Mouse (Mus musculus) 3T3-L1 (cell line): ENCODE measurements at regions not wholly inside any gene's neighbourhood (a gene's known extent, or its start where the extent isn't known, plus 50 kb on each side); places are given as distances from the start of the nearest gene placed in this dataset.

Source experiments
- DNase-seq: peaks from one replicate; pipeline ENCODE4 v3.0.0-alpha.2; 2015; ENCODE audit warnings: low read depth, low spot score

DNA sequence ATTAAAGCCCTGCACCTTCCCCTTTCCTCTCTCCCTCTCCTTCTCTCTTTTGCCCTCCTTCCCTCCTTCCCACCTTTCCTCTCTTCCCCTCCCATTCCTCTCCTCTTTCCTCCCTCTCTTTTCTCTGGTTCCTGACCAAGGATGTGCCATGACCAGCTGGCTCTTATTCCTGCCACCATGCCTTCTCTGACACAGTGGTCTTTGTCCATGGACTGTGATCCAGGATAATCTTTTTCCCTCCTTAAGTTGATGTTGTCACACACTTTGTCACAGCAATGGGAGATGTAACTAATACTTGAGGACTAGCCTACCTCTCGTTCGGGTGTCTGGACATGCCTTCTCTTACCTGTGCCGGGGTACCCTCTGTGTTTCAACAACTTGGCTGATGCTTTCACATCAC is 86.4 kb downstream of the Anapc4 start:
- DNase-seq, result no peak

DNA sequence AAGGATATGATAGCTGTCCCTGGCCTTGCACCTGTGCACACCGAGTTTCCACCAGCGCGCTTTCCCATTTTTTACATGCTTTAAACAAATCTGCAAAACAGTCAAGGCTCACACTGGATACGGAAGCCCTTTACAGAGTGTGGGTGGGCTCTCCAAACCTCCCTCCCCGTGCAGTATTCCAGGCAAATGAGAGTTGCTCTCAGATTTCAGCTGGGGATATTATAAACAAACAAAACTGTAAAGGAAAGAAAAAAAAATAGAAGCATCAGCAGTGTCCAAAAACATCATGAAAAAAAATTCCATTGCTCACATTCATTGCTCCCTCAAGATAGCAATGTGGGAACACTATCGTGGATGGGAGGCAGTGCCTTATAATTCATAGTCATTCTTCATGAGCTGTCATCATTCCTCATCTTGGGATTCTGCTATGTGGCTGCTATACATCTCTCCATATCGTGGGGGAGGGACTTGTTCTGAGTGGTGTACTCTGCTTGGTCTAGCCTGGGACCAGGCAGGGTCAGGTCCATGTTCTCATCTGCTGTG is 87.0 kb downstream of the Anapc4 start:
- DNase-seq, result peak; percentile 44

DNA sequence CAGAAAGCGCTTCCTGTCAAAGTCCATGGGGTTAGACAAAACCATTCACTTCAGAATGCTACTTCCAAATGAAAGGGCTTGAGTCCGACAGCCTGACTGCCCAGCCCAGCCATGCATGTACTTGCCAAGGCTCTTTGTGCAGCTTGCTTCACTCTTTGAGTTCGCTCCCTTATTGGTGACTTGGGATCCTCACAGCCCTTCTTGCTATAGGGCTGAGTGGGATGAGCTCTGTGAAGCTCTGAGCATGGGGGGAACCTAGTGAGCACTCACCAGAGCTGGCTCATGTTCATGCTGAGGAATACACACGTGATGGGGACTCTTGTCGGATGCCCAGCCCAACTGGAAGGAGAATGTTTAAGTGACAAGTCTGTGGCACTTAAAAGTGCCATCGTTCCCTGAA is 91.2 kb downstream of the Anapc4 start:
- DNase-seq, result no peak

DNA sequence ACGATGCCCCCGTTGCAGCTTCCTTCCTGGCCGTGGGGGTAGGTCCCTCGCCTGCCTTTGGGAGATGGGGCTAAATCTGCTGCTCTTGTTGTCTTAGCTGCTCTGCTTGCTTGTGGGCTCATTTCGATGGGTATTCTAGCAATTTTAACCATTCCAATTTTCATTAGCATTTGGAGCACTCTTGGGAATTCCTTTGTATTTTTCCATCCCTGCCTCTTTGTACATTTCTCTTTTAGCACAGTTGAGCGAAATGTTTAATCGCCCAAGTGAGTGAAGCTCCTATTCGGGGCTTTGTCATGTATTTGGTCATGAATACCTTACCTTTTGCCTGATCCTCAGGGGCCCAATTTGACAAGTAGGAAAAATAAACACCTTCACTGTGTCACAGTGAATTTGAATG is 95.9 kb downstream of the Anapc4 start:
- no peak for DNase-seq

DNA sequence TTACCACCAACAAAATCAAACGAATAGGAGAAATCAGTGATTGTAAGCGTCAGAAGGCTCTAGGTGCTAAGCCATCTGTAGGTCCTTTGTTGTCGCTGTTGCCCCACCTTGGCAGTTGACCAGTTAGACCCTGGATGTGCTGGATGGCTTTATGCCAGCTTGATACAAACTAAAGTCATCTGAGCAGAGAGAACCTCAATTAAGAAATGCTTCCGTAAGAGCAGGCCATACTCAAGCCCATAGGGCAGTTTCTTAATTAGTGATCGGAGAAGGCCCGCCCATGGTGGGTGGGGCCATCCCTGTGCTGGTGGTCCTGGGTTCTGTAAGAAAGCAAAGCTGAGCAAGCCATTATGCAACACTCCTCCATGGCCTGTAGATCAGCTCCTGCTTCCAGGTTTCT is 99.5 kb downstream of the Anapc4 start:
- DNase-seq, result no peak

DNA sequence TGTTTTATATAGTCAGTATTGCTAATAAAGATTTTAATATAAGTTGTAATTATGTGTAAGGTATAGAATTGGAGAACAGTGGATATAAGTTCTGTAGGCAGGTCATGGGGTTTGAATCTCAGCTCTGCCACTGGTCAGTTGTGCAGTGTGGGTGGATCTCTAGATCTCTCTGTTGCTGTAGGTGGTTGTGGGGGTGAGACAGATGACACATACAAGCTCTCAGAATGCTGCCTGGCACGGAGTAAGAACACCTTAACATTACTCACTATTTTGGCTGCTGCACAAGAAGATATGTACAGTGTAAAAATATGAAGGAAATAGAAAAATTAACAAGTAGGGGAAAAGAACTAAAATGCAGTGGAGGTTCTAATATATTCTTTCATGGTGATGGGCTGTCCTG is 100.3 kb upstream of the Slc34a2 start:
- DNase-seq, result peak; percentile 75

DNA sequence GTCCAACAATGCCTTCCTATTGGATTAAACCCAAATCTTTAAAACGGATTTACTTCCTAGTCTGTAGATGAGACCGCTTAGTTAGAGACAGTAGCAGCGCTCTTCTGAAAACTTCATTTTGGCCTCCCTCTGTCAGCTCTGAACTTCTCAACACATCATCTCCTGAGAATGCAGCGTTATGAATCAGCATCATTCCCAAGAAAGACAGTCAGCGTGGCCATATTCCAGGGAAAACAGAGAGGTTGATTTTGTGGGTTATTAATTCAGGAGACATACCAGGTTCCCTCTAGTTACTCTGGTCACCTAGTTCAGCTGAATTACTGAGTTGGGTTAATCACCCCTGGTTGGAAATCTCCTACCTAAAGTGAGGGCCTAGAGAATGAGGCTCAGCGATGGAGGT is 97.9 kb upstream of the Slc34a2 start:
- DNase-seq, result peak; percentile 91

DNA sequence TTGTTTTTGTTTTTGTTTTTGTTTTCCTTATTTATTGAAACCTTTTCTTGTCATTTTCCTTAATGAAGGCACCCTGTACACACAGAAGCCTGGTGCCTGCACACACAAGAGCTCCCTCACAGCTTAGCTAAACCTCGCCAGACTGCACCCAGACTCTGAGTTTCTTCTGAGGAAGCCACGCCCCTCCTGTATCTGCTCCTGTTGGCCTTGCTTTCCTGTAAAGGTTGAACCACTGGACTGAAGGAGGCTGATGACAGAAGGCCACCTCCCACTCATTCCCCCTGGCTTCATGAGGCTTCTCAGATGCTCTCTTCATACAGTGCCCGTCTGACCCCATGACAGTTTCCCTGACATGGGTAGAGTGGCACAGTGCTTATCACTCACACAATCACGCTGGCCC is 97.2 kb upstream of the Slc34a2 start:
- DNase-seq, result peak; percentile 68

DNA sequence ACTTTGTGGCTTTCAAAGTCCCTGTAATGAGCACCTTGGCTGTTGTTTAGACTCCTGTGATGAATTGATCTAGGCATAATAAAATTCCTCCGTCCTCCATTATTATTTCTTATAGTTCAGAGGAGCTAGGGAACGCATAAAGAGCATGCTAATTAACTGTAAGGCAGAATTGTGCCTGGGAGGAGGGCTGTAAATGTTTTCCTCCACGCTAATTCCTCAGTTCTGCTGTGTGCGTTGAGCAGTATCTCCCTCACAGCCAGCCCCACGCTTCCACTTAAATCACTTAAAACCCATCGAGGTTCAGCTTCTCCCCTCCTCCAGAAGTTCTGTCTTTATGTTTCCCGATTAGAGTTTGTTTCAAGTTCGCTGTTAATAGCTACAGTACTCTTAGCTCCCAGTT is 84.0 kb upstream of the Slc34a2 start:
- DNase-seq, result no peak

DNA sequence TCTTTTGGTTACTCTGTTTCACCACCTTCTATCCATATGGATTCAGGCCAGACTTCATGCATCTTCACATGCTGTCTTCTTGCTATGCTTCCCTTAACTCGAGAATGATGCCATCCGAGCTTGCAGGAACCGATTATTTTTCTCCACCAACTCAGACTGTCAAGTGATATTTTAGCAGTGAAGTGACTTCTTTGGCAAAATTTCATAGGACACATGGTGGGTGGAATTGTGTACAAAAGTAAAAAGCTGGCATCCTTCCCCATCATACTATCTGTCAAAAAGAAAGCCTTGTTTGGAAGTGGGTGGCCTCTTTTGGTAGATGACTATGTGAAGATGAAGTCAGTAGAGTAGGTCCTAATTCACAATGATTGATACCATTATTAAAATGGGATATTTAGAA is 83.2 kb upstream of the Slc34a2 start:
- DNase-seq, result no peak

DNA sequence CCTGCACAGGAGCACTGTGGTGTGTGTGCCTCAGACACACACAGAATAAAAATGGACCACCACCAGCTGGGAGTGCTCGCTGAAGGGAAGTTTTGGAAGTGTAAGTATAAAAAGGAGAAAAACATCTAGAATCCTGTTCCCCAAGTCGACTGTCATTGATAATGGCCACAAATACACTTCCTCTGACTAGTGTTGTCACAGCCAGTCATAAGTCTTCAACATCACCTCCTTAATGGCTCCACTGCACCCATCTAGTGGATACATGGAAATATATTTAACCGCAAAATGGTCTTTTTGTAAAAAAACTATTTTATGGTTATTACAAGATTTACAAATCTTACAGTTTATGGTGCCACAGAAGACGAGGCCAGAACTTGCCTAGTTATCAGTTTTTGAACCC is 73.7 kb upstream of the Slc34a2 start:
- DNase-seq, result no peak

DNA sequence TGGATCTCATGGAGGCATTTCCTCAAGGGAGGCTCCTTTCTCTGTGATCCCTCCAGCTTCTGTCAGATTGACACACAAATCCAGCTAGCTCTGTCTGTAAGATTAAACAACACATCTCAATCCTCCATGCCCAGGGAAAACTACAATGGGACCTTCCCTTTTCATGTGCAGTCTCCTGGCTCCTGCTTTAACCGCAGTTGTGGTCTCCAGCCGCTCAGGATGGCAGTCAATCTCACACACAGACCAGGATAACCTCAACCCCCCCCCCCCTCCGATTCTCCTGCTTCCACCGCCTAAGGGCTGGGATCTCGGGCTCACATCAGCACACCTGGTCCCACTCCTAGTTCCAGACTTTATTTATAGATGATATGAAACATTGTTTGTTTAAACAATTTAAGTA is 66.1 kb upstream of the Slc34a2 start:
- DNase-seq, result no peak

DNA sequence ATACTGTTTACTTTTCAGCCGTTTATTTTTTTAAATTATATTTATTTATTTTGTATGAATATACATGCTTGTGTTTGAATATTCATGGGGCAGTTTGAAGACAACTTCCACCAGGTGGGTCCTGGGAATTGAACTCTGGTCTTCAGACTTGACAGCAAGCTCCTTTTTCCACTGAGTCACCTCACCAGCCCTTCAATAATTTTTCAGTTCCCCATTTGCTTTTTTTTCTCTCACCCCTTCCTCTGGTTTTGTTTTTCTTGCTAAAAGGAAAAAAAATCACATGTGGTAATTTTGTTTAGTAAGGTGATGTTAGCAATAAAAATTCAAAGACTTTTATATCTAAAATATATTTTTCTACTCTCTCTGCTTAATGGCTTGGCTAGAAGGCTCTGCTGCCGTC is 64.9 kb upstream of the Slc34a2 start:
- no peak for DNase-seq

DNA sequence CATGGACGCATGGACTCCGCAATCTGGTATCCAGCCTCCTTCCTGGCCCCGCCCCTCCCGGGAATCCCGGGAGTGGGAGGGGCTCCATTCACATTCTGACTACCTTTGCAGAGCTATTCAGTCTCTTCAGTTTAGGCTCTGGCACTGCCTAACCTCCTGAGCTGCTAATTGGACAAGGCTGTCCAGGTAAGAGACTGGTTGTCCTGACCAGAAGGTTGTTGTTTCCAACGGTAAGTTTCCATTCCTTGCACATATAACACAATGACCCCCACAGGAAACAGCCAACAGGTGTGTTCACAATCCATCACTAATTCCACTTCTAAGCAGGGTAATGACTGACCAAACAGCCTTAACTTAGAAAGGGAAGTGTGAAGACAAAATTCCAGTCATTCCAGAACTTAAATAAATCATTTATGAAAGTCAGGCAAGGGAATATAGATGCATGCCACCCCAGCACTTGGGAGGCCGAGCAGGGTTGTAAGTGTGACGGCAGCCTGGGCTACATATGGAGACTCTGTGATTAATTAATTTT is 62.3 kb upstream of the Slc34a2 start:
- no peak for DNase-seq

DNA sequence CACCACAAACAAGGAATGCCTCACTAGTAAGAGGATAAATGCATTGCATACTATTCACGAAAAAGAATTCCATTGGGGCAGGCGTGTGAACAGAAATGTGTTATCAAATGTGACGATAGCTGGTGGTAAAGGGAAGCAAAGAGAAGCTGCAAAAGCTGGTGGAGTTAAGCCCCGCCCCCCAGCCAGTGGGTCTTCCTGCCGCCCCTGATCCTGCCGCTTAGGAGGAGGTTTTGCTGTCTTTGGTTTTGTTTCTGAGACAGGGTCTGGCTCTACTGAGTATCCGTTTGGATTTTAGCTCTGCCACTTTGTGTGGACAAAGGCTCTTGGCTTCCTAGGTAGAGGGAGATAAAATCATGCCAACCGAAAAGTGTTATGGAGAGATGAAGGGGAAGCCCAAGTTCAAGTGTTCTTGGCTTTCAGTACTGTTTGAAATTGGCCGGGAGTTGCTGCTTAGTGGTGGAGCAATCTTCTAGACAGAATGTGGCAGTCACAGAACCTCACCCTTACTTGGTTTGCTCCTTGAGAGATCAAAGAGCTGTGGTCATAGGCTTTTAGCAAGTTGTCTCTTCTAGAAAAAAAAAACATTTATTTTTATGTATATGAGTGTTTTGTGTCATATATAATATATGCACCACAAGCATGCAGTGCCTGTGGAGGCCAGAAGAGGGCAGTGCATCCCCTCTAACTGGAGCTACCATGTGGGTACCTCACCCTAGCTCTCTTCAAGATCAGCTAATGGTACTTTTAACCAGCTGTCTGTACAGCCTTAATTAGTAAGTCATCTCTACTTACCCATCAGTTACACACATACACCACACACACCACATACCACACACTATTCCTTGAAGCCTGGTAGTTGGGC is 59.8 kb upstream of the Slc34a2 start:
- no peak for DNase-seq

DNA sequence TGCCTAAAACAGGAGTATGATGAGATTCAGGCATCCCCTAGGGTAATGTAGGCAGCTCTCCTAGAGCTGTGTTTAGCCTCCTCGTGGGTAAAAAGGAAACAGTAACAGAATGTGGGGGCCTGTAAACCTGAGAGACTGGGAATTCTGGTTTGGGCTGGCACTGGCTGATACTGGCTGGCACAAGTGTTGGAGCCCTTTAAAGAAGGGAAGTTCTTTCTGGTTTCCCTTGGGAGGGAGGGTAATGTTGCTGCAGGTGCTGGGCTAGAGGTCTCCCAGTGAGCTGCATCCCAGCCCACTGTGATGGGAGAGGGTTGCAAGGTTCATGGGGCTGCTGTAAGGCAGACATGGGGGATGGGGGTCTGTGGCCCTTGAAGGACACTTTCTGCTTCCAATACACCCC is 58.4 kb upstream of the Slc34a2 start:
- DNase-seq, result no peak

DNA sequence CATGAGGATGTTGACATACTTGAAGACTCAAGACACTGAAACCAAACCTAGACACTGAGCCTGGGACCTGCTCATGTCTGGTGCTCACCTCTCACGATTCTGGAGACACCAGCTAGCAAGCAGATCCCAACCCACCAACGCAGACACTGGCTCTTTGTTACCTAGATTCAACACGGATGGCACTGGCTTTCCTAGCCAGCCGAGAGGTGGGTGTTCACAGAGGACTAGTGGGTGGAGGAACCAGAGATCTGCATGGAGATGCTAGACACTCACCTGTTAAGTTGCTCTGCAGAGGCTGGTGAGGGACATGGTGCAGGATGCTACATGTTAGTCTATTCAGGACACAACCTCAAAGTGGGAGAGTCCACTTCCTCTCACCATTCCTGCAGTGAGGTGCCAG is 55.8 kb upstream of the Slc34a2 start:
- DNase-seq, result no peak

DNA sequence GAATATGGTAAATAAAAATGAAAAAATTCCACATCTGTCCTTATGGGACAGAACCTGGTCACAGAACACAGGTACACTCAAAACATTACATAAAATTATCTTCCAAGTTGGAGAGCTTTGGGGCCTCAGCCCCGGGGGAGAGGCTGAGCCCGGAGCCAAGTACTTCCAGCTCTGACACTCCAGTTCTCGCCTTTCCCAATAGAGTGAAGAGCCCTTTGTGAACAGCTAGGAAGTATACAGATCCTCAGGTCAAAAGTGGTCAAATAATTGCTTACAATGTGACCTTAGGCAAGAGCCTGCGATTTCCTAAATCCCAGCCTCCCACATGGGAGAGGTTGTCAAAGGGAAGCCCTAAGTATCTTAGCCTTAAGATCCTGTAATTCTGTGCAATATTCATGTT is 55.1 kb upstream of the Slc34a2 start:
- DNase-seq, result no peak
